Mouse (Mus musculus) bone marrow, adult 2 months (tissue): ENCODE results near the gene Dhx8. TPM values are rescaled to one million over a fixed set of nuclear protein-coding genes. Genes with fewer than 3 reads are reported as not detected.

Experiments used
- H3K27ac ChIP-seq: fragments of 200-500 bp; 2 replicates; pipeline ENCODE4 v1.5.1; 2012; ENCODE audit warnings: low read depth, mild to moderate bottlenecking, control low read depth, inconsistent platforms, low read length; ENCODE audit not compliant: control insufficient read depth, poor library complexity, insufficient read depth
- H3K4me1 ChIP-seq: fragments of 200-500 bp; 2 replicates; pipeline ENCODE4 v1.6.1; 2011; ENCODE audit warnings: low read length; ENCODE audit not compliant: control insufficient read depth, insufficient read depth
- H3K4me3 ChIP-seq: fragments of 200-500 bp; replicated peaks from 2 replicates; pipeline ENCODE3; 2011; ENCODE audit warnings: mild to moderate bottlenecking, low read depth, low read length, control low read depth; ENCODE audit not compliant: control insufficient read depth
- CTCF ChIP-seq: fragments of 200-500 bp; IDR thresholded peaks from 2 replicates; pipeline ENCODE4 v1.5.1; 2011; ENCODE audit warnings: low read length, control low read depth; ENCODE audit not compliant: control insufficient read depth, insufficient read depth
- POLR2A ChIP-seq: fragments of 200-500 bp; IDR thresholded peaks from 2 replicates; pipeline ENCODE4 v1.6.1; 2011; ENCODE audit warnings: low read depth, mild to moderate bottlenecking, control low read depth, low read length, borderline replicate concordance; ENCODE audit not compliant: control insufficient read depth
- WGBS: fragments of 180-500 bp; shearing (Covaris S2); methylation state at CpG from one replicate; pipeline ENCODE4 v1.1.7; 2018; 5-methylcytosine and 5-hydroxymethylcytosine counted together
- polyA plus RNA-seq: library from polyadenylated mRNA; stranded (reverse); fragments of >200 nt; gene quantifications from 2 replicates; pipeline ENCODE4 v1.2.4, GENCODE M21; 2011; ENCODE audit warnings: low replicate concordance; ENCODE audit not compliant: missing spikeins, insufficient read depth, insufficient read length

The Dhx8 gene
- polyA plus RNA-seq, 1 experiment, result 16.5 TPM

GRCm38 (mm10) chr11:101798083-101798482 lies 65.4 kb downstream of the Dhx8 start:
- no peak for TF ChIP-seq POLR2A
- TF ChIP-seq CTCF, result no peak
- Histone ChIP-seq H3K27ac (no peak overlapping the region; the same call in 1 of the 2 replicates), H3K4me1 (no peaks in the 10 kb centered on the region), H3K4me3 (no peak overlapping the region)
- WGBS, result 40% methylated on average over 8 of the region's 8 CpGs

DNA sequence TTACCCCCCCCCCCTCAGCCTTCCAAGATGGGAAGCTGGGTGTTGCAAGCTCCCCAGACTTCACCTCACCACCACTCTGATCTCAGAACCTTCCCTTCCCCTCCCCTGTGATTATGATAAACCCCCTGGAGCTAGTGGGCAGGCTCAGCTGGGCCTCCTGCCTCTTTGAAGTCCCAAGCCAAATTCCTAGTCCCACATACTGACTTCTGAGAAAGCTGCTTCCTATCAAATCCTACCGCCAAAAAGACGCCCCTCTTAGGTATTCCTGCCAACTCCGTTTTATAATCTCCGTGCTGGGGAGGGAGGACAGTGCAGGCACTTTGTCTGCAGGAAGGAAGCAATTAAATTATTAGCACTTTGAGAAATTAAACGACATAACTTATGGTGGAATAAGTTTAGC lies 68.7 kb downstream of the Dhx8 start:
- Histone ChIP-seq H3K4me3 (no peak overlapping the region), H3K4me1 (no peaks in the 10 kb centered on the region), H3K27ac (no peak overlapping the region)
- WGBS, result 12% methylated on average over 5 of the region's 5 CpGs
- TF ChIP-seq CTCF, result no peak
- TF ChIP-seq POLR2A, result no peak

- 71% methylated on average over 8 of the region's 8 CpGs for WGBS
- no peak for TF ChIP-seq POLR2A
- TF ChIP-seq CTCF, result no peak
Measured at GRCm38 (mm10) chr11:101805113-101805704, 72.5 kb downstream of the Dhx8 start.

GRCm38 (mm10) chr11:101806741-101807140 lies 74.0 kb downstream of the Dhx8 start:
- Histone ChIP-seq H3K4me3 (no peak overlapping the region), H3K4me1 (no peaks in the 10 kb centered on the region), H3K27ac (no peak overlapping the region)
- TF ChIP-seq CTCF (no peak), POLR2A (no peak)
- 59% methylated on average over 12 of the region's 12 CpGs for WGBS

More at GRCm38 (mm10) chr11:101805113-101805704, 72.5 kb downstream of the Dhx8 start:
- no peak overlapping the region for H3K27ac ChIP-seq
- H3K4me1 ChIP-seq, result no peaks in the 10 kb centered on the region
- no peak overlapping the region for H3K4me3 ChIP-seq

DNA sequence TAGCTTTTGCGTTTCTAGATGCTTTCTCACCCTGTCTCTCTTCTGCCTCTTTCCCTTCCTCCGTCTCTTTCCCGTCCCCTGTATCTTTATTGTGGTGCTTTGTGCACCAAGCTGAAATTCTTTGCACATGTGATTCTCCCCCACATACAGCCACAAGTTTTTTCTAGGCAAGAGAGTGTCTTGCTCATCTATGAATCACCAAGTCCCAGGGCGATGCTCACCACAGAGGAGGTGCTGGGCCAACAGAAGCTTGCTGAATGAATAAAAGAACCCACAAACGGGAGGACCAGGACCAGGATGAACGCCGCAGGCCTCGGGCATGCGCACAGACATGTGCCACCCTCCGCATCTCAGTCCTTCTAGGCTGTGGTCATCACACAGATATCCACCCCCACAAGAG lies 74.5 kb downstream of the Dhx8 start:
- WGBS, result 84% methylated on average over 10 of the region's 10 CpGs
- Histone ChIP-seq H3K4me1 (no peaks in the 10 kb centered on the region), H3K4me3 (no peak overlapping the region), H3K27ac (no peak overlapping the region)
- TF ChIP-seq CTCF (no peak), POLR2A (no peak)

DNA sequence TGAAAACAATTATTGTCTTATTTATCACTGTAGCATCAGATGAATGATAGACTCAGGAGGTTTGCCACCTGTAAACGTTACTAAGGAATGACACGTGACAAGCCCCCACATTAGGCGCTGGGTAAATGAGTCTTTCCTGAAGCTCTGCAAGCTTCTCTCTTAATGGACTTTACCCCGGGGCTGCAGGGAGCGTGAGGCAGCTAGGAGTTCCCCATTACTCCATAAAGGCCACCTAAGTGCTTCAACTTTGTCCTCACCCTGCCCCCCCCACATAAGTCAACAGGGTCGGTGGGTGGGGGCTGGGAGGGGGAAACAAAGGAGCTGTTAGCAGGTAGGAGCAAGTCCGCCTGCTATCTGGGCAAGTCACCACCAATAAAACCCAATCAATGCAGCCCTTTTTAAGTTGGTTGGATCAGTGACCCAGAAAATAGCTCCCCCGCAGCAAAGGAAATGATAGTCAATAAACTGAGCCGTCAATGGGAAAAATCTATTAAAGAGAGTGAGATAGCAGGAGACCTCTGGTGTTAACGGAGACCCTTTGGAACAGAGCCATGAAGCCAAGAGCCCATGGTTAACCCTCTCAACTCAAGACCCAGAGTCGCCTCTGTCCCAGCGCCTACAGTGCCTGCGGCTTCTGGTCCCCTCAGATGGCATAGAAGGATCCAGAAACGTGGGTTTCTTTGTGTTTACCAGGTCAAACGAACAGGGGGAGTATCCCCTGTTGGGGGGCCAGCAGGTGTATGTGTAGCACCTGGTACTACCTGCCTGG lies 76.5 kb downstream of the Dhx8 start:
- no peak overlapping the region for H3K4me3 ChIP-seq
- H3K27ac ChIP-seq, result no peak overlapping the region
- no peaks in the 10 kb centered on the region for H3K4me1 ChIP-seq
- no peak for TF ChIP-seq POLR2A
- TF ChIP-seq CTCF, result no peak
- WGBS, result 41% methylated on average over 15 of the region's 15 CpGs

DNA sequence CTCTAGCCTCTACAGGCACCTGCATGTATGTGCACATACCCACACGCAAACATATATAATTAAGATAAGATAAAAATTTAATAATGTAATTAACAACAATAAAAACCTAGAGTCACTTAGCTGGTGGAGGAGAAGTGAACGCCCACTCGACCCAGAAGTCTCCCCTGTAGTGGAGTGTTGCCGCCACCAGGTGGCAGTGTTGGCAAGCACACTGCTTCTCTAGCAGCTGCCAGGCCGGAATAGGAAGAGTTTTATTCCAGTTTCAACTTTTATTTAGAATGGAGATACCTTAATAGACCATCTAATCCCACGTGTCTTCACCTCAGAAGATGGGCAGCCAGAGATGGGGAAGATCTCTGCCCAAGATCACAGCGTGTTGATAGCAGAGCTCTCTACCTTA lies 80.5 kb downstream of the Dhx8 start:
- no peaks in the 10 kb centered on the region for H3K4me1 ChIP-seq
- TF ChIP-seq CTCF (peak; percentile 96), POLR2A (no peak)
- WGBS, result 1% methylated on average over 7 of the region's 7 CpGs
- H3K27ac ChIP-seq, result no peak overlapping the region
- H3K4me3 ChIP-seq, result no peak overlapping the region

DNA sequence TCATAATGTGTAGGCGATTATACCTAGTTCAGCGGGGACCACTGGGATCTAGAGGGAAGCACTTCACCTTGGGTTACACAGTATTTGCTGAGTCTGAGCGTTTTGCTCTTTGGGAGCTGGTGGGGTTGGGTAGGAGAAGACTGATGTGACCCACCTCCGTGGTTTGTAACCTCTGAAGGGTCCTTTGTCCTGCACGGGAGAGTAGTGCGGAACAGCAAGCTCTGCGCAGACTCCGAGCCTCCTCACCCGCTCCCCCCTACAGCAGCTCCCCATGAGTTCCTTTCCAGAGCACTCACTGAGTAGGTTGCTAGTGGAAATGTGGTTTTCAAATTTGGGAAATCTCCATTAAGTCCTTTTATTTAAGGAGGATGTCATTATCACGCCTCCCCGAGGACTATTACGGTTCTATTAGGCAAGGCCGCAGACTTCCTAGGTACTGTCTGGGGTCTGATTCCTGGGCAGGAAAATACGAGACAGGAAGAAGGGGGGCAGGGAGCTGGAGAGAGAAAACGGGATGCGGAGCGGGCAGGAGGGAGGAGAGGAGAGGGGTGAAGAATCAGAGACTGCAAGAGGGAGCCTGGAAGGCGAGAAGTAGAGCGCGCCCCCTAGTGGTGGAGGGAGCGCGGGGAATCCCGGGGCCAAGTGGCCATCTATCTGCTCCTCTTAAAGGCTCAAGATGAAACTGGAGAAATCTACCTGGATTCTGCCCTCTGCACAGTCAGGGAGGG lies 81.8 kb downstream of the Dhx8 start:
- WGBS, result 29% methylated on average over 23 of the region's 23 CpGs
- Histone ChIP-seq H3K4me1 (no peaks in the 10 kb centered on the region), H3K4me3 (no peak overlapping the region), H3K27ac (no peak overlapping the region)
- TF ChIP-seq CTCF (peak; percentile 82), POLR2A (no peak)
